Mouse (Mus musculus) kidney, adult 11 months (tissue): ENCODE data around the gene Xpr1.
A peak's percentile ranks its signal among the peaks of the same experiment; 100 is the strongest.

ENCODE experiments used
- DNase-seq: peaks from one replicate; pipeline ENCODE4 v3.0.0; 2022

Gene Xpr1

DNA sequence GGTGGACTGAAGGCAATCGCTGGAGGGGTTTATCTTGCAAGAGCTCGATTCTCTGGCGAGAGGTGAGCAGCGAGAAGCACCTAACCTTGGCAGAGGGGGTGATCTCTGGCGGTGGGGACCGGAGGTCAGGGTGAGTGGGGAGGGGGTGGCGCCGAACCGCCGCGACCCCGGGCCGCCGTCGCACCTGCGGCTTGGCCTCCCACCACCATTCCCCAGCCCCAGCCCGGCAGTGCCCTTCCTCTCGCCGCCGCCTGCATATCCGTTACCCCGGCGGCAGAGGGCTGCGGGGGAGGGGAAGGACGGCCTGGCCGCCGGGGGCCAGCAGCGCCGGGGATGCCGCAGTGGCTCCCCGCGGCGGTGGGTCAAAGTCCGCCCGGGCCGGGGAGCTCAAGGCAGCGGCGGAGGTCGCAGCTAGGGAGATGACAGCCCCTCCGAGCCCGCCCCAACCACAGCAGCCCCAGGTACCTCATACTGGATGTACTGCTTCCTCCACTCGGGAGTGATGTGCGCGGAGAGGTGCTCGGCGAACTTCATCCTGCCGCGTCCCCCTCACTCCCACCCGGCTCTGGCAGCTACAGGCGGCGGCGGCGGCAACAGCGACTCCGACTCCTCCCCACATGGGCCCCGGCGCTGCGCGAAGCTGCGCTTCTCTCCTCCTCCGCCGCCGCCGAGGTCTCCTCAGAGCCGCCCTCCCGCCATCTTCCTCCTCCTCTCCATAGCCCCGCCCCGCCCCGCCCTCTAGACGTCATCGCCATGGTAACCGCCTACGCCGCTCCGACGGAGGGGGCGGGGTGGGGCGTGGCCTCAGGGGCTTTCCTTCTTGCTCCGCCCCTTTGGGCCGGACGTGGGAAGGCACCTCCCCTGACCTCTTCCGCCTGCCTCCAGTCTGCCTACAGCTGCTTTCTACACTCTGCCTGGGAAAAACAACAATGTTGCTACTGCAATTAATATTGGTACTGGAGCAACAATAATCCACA, at the start of gene Xpr1:
TSS of gene Xpr1 (minus strand) at position 715 of the 977 bp plus-strand sequence.
- DNase-seq, result peak; percentile 93

DNA sequence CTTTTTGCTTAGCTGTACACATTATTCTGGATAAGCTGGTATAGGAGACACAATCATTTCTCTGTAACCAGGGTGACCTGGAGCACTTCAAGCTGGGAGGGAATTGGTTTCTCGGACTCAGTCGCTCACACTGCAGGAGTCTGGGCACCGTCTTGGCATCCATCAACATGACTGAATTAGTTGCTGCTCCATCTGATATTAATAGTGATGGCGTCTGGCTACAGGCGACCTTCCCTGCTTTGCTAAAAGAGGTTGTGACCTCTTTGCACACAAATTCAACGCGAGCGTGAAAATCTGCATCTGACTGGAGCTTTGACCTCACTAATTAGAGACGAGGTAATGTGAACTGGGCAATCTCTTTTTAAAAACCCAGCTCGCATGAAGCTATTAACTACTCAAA, 46.2 kb upstream of the Xpr1 start:
- no peak for DNase-seq

GRCm38 (mm10) chr1:155462582-155462981, 45.4 kb upstream of the Xpr1 start:
- DNase-seq, result no peak

DNA sequence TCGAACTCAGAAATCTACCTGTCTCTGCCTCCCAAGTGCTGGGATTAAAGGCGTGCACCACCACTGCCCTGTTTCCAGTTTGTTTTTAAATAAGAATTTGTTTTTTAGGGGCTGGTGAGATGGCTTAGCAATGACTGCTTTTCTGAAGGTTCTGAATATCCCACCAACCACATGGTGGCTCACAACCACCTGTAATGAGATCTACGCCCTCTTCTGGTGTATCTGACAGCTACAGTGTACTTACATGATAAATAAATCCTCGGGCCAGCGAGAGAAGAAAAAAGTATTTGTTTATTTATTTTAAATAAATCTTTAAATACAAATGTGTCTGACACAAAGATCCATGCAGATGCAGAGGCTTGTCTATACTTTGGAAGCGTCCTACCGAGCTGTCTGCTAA, 40.3 kb upstream of the Xpr1 start:
- no peak for DNase-seq

- peak; percentile 84 for DNase-seq
Measured at GRCm38 (mm10) chr1:155453180-155453579, 36.0 kb upstream of the Xpr1 start.

GRCm38 (mm10) chr1:155448932-155449331, 31.7 kb upstream of the Xpr1 start:
- no peak for DNase-seq

DNA sequence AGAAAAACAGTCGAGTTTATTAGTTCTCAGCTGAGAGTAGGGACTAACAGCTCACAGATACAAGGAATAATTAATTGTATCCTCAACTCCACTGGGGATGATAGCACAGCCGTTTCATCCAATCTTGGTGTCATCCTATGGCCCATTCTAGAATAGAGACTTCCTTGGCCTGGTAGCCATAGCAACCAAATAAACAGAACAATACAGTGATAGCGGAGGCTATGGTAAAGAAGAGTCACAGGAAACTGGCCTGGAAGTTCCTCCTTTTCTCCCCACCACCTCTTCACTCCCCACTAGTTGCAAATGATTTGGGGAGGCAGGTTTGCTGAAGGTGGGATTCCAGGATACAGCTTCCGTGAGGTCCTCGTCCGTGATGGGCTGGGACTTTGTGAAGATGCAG, 30.1 kb upstream of the Xpr1 start:
- no peak for DNase-seq

GRCm38 (mm10) chr1:155443115-155443514, 25.9 kb upstream of the Xpr1 start:
- no peak for DNase-seq

DNA sequence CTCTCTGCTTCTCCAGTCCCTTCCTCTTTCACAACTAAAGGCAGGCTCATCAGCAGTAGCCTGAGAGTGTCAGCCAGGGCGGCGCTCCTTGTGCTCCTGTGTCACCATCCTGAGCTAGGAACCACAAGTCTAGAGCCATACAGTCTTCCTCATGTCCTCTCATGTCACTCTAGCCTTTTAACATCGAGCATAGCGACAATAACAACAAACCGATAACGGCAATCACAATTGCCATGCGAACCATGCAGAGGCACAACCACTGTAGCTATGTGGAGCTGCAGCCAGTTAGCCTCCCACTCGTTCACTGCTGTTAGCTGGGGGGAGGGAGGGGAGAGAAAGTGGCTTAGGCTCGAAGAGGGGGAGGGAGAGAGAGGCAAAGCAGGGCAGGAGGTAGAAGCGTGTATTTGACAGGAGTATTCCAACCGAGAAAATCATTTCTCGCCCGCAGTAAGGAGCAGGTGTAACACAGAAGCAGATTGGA, 25.3 kb upstream of the Xpr1 start:
- DNase-seq, result no peak

DNA sequence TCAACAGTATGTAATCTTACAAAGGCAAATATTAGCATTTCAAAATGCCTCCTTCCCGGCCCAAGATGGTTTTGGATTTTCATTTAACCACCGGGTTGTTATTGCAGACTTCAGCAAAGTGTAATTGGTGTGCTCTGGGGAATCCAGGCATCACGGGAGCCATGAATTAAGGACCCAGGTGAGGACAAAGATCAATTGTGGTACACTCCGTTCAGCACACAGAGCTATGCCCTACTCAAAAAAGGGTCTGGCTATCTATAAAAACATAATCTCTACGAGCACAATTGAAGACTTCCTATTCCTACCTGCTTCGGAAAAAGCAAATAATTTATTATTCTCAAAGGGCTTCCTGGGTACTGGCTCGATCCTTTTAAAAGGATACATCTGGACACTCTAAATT, 22.3 kb upstream of the Xpr1 start:
- DNase-seq, result peak; percentile 8

- no peak for DNase-seq
Measured at GRCm38 (mm10) chr1:155438525-155438924, 21.3 kb upstream of the Xpr1 start.

- DNase-seq, result no peak
Measured at GRCm38 (mm10) chr1:155429304-155429703, 12.1 kb upstream of the Xpr1 start.

DNA sequence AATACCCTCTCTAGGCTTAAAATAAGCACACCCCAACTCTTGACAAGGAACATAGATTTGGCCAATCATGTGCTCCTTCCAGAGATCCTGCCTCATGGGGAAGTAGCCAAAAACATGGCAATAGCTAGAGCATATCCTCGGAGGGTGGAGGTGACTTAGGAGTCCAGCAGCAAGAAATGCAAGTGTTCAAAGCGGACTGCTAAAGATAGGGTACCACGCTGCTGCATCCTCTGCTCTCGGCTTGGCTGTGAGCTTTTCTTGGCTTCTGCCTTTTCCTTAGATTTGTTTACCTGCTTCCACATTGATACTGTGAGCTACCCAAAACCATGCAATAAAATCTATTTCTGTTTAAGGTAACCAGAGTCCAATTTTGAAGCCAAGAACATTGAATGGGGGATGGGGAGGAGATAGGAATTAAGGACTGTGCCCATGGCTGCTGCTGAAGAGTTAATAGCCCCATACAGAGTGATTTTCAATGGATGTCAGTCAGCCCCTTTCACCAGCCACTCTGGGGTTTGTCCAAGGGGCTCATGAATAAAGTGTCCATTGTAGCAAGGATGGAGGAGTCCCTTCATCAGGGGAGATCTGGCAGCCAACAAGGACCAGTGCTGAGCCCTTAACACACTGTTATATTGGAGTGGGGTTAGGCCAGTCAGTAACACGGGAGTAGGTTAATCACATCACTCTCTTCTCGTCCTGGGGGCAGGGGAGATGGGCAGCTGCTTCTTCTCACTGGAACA, 10.1 kb upstream of the Xpr1 start:
- no peak for DNase-seq

- DNase-seq, result no peak
Measured at GRCm38 (mm10) chr1:155425743-155426315, 8.6 kb upstream of the Xpr1 start.

GRCm38 (mm10) chr1:155425285-155425684, 8.1 kb upstream of the Xpr1 start:
- DNase-seq, result no peak

- DNase-seq, result no peak
Measured at GRCm38 (mm10) chr1:155423801-155424200, 6.6 kb upstream of the Xpr1 start.

DNA sequence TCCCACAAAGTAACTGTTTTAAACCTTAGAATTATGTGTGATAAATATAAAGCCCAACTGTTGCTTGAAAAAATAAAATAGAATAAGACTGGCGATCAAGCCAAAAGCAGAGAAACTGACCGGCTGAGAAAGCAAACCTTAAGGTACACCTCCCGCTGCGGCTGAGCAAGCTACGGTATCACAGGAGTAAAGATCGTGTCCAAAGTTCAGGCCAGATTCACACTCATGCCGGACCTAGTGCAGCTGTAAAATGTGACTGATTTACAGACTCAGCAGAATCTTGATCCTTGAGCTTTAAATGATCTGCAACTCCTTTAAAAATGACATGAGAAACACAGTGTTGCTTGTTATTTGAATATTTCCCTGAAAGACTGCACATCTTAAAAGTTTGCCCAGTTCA, 4.8 kb upstream of the Xpr1 start:
- DNase-seq, result peak; percentile 76

GRCm38 (mm10) chr1:155416147-155416700, 991 bp downstream of the Xpr1 start:
- no peak for DNase-seq

- DNase-seq, result no peak
Measured at GRCm38 (mm10) chr1:155415421-155415820, 1.8 kb downstream of the Xpr1 start.

DNA sequence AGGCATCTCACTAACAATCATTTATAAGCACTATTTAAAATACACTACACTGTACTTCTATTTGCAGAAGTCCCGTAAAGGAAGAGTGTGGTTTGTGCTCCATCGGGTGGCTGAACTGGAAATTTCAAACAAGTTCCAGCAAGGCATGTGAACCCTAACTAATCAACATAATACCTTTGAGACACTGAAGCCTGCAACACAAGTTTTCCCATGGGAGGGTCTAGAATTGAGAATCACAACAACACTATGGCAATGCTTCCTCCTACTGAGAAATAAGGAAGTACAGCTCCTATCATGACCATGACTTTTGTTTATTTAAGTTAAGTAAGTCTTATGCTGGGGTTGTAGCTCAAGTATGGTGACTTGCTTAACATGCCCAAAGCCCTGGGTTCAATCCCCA, 4.5 kb downstream of the Xpr1 start:
- peak; percentile 45 for DNase-seq

GRCm38 (mm10) chr1:155408577-155408966, 8.6 kb downstream of the Xpr1 start:
- no peak for DNase-seq

DNA sequence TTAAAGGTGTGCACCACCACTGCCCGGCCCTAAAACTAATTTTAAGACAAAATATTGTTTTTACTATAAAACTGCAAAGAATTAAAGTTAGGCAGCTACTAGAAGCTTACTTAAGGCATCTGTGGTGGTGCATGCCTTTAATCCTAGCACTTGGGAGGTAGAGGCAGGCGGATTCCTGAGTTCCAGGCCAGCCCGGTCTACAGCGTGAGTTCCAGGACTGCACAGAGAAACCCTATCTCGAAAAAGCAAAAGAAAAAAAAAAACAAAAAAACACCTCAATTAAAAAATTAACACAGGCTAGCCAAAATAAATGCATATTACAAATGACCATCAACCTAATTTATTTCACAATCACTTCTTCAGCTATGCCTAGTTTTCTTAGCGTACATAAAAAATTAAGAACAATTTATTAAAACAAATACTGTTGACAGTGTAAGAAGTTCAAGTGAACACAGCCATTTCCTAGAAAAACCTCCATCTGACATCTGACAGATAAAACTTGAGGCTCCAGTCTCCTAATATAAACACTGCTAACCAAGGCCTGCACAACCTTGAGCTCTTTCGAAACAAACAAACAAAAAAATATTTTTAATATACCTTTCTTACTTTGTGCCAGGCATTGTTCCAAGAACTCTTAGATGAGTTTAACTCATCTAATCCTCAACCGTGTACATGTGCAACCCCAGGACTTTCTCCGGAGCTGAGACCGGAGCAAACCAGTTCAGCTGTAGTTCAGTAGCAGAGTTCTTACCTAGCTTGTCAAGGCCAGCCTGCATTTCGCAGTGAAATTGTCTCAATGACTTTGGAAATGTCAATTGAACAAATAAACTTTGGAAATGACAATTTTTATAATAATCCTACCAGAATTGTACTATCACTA, 9.3 kb downstream of the Xpr1 start:
- DNase-seq, result peak; percentile 46
